Mouse (Mus musculus): Measurements from ENCODE around the gene Tmem140. TPM values are rescaled to one million over a fixed set of nuclear protein-coding genes. Genes with fewer than 3 reads are reported as not detected.

The Tmem140 gene
- total RNA-seq, 2 experiments from 2014 or later = 16.0 to 19.3 TPM

- no peak for DNase-seq
- intact Hi-C loops (cut with DNase I) = no loop called here
Measured at GRCm38 (mm10) chr6:34906125-34906524, 43.2 kb downstream of the Tmem140 start.

- intact Hi-C loops (cut with DNase I) = no loop called here
- peak; percentile 23 to 42 for DNase-seq
Measured at GRCm38 (mm10) chr6:34906661-34907060, 43.7 kb downstream of the Tmem140 start.

DNA sequence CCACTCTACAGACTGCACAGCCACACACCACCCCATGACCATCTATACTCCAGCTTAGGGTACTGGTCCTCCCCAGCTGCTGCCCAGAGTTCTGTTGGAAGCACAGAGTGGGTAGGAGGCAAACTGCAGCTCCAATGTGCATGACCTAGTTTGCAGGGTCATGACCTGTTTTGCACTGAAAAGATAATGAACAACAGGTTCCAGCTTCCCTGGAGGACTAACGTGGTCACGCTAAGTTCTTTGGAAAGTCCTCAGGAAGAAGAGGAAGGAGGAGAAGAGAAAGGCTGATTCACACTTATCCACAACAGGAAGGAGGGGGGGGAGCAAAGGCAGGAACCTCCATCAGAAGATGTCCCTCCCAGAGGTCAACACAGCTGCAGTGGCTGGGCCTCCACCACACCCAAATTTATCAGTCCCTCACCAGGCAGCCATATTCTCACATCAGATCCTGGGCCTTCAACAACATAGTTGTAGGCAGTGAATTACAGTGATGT, 44.2 kb downstream of the Tmem140 start:
- intact Hi-C loops (cut with DNase I) = no loop called here
- DNase-seq = no peak

GRCm38 (mm10) chr6:34907696-34908260, 44.8 kb downstream of the Tmem140 start:
- intact Hi-C loops (cut with DNase I) = no loop called here
- no peak for DNase-seq

GRCm38 (mm10) chr6:34909631-34910345, 46.8 kb downstream of the Tmem140 start:
- DNase-seq = no peak
- intact Hi-C loops (cut with DNase I) = loop anchor here (5.0 kb wide), 1 partner anchor 127 kb away; the partner anchor contains the start of gene Agbl3

GRCm38 (mm10) chr6:34910371-34911219, 47.6 kb downstream of the Tmem140 start, which contains the start of gene Wdr91:
Gene Wdr91, minus strand, starts transcription at chr6:34910876.
- intact Hi-C loops (cut with DNase I) = loop anchor here (5.0 kb wide), 1 partner anchor 128 kb away; the partner anchor contains the start of gene Agbl3
- DNase-seq = peak; percentile 96 to 97

DNA sequence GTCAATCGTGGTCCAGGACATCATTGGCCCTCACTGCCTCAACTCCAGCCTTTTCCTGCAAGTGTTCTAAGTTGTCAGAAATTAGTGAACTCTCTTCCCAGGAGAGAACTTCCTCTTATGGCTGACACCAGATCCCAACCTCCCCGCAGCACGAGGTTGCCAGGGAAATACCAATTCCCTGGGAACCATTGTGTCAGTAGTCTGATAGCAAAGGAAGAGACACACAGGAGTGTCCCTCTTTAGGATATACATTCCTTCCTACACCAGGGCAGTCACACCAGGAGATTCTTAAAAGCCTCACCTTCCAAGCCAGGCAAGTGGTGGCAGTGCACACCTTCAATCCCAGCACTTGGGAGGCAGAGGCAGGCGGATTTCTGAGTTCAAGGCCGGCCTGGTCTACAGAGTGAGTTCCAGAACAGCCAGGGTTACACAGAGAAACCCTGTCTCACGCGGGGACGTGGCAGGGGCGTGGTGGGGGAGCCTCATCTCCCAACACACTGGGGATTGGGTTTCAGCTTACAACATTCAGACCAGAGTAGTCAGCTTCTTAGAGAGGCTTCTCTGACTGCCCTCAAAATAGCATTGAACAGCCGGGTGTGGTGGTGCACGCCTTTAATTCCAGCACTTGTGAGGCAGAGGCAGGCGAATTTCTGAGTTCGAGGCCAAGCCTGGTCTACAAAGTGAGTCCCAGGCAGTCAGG, 50.5 kb downstream of the Tmem140 start:
- no peak for DNase-seq
- intact Hi-C loops (cut with DNase I) = loop anchor here (5.0 kb wide), 1 partner anchor 131 kb away; the partner anchor contains the start of gene Agbl3

DNA sequence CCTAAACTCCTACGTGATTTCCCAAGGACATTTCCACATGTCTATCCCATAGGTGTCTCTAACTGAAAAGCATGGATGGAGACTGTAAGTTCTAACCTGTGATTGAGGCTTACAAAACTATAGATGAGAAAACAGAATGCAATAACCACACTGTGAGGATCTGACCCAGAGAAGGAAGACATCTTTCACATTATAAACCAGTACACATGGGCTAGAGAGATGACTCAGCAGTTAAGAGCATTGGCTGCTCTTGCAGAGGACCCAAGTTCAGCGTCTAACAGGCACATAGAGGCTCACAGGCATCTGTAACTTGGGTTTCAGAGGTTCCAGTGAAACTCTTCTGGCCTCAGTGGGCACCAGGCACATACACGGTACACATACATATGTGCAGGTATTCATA, 51.5 kb downstream of the Tmem140 start:
- no peak for DNase-seq
- intact Hi-C loops (cut with DNase I) = loop anchor here (5.0 kb wide), 1 partner anchor 132 kb away; the partner anchor contains the start of gene Agbl3

DNA sequence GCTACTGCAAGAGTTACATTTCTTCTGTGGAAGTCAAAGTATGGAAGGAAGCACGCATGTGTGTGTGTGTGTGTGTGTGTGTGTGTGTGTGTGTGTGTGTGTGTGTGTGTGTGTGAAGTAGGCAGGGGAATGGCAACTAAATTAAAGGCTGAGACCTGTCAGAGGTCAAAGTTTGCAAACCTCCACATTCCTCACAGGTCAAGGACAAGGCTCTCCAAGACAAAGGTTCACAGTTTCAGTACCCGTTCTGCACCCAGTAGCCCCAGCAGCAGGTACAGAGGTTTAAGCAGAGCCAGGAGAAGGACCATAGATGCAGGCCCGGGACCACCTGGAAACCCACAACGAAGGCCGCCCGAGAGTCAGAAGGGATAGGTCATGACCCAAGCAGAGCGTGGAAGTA, 56.2 kb downstream of the Tmem140 start:
- DNase-seq = no peak
- intact Hi-C loops (cut with DNase I) = no loop called here

GRCm38 (mm10) chr6:34919956-34920355, 57.0 kb downstream of the Tmem140 start, which contains the start of gene Stra8:
Gene Stra8, plus strand, starts transcription at chr6:34920163.
- DNase-seq = no peak
- intact Hi-C loops (cut with DNase I) = loop anchor here (5.0 kb wide), 1 partner anchor 158 kb away; no protein-coding TSS in a partner anchor

- intact Hi-C loops (cut with DNase I) = loop anchor here (5.0 kb wide), 1 partner anchor 158 kb away; no protein-coding TSS in a partner anchor
- no peak for DNase-seq
Measured at GRCm38 (mm10) chr6:34920631-34921030, 57.7 kb downstream of the Tmem140 start.

- peak; percentile 60 to 81 for DNase-seq
- intact Hi-C loops (cut with DNase I) = loop anchor here (5.0 kb wide), 1 partner anchor 160 kb away; no protein-coding TSS in a partner anchor
Measured at GRCm38 (mm10) chr6:34921941-34922340, 59.0 kb downstream of the Tmem140 start.

Other genes with a start within 250 kb of the Tmem140 start
- gene Agbl3, start 82.7 kb upstream of the Tmem140 start, total RNA-seq (2021) = 1 to 10 TPM; 6.9 to 8.2 TPM
- 1 to 10 TPM; 5.3 TPM for gene Cyren, start 14.9 kb downstream of the Tmem140 start, total RNA-seq (2021)
- gene Wdr91, start 47.7 kb downstream of the Tmem140 start, total RNA-seq (2021) = 10 to 100 TPM; 18.3 to 20.7 TPM
- not detected for gene Stra8, start 57.0 kb downstream of the Tmem140 start, total RNA-seq (2021)
- gene Slc23a4, start 125.3 kb downstream of the Tmem140 start, total RNA-seq (2021) = under 1 TPM; 0.42 to 0.43 TPM